Mouse (Mus musculus) forebrain, postnatal 0 days (tissue): ENCODE data around the gene Klhl2. TPM values are rescaled to one million over a fixed set of nuclear protein-coding genes. Genes with fewer than 3 reads are reported as not detected.
A peak's percentile ranks its signal among the peaks of the same experiment; 100 is the strongest.

Experiments used
- ATAC-seq: fragments of 200-750 bp; cut with Nextera tagmentation; 2 replicates; pipeline ENCODE4 v1.8.0; 2017; ENCODE audit warnings: mild to moderate bottlenecking, moderate library complexity
- DNase-seq: peaks from one replicate; pipeline ENCODE4 v3.0.0-alpha.2; 2015
- H3K27ac ChIP-seq: fragments of 300-500 bp; sonication (generic); 2 replicates; pipeline ENCODE4 v1.5.1; 2014; ENCODE audit warnings: low read depth, mild to moderate bottlenecking, antibody characterized with exemption, low read length, moderate library complexity, mixed read lengths
- H3K27me3 ChIP-seq: fragments of 300-500 bp; sonication (generic); 2 replicates; pipeline ENCODE4 v1.6.1; 2014; ENCODE audit warnings: mild to moderate bottlenecking, low read length, mixed read lengths; ENCODE audit not compliant: insufficient read depth
- H3K36me3 ChIP-seq: fragments of 300-500 bp; sonication (generic); 2 replicates; pipeline ENCODE4 v1.6.1; 2014; ENCODE audit warnings: mild to moderate bottlenecking, moderate library complexity; ENCODE audit not compliant: insufficient read depth
- H3K4me1 ChIP-seq: fragments of 300-500 bp; sonication (generic); 2 replicates; pipeline ENCODE4 v1.6.1; 2014; ENCODE audit warnings: antibody characterized with exemption; ENCODE audit not compliant: insufficient read depth
- H3K4me2 ChIP-seq: fragments of 300-500 bp; sonication (generic); 2 replicates; pipeline ENCODE4 v1.6.1; 2014; ENCODE audit warnings: low read depth, mild to moderate bottlenecking, moderate library complexity
- H3K4me3 ChIP-seq: fragments of 300-500 bp; sonication (generic); 2 replicates; pipeline ENCODE4 v1.5.1; 2014; ENCODE audit warnings: low read depth, low read length, mixed read lengths
- H3K9ac ChIP-seq: fragments of 300-500 bp; sonication (generic); 2 replicates; pipeline ENCODE4 v1.6.1; 2014; ENCODE audit warnings: mild to moderate bottlenecking
- H3K9me3 ChIP-seq: fragments of 300-500 bp; sonication (generic); 2 replicates; pipeline ENCODE4 v1.6.1; 2016; ENCODE audit warnings: low read length
- CTCF ChIP-seq: sonication (generic); IDR thresholded peaks from 2 replicates; pipeline ENCODE4 v1.5.1; 2016; ENCODE audit warnings: antibody characterized with exemption, control low read depth, low read depth
- WGBS: fragments of 180-500 bp; shearing (Covaris S2); extraction: QIAGEN DNeasy Blood & Tissue Kit; methylation state at CpG from one replicate; pipeline ENCODE4 v1.1.7; 2014; 5-methylcytosine and 5-hydroxymethylcytosine counted together
- polyA plus RNA-seq: library from polyadenylated mRNA; unstranded; fragments of >200 nt; fragmentation: Nextera tagmentation; extraction: Ambion mirVana; gene quantifications from 2 replicates; pipeline ENCODE4 v1.2.1, GENCODE M21; 2015
- total RNA-seq: library from RNA; depleted of rRNA; stranded (reverse); fragments of >200 nt; gene quantifications from 2 replicates; pipeline ENCODE4 v1.2.3, GENCODE M21; 2014

The Klhl2 gene
- total and polyA plus RNA-seq, 2 experiments from 2014 or later = 43.6 to 70.5 TPM

DNA sequence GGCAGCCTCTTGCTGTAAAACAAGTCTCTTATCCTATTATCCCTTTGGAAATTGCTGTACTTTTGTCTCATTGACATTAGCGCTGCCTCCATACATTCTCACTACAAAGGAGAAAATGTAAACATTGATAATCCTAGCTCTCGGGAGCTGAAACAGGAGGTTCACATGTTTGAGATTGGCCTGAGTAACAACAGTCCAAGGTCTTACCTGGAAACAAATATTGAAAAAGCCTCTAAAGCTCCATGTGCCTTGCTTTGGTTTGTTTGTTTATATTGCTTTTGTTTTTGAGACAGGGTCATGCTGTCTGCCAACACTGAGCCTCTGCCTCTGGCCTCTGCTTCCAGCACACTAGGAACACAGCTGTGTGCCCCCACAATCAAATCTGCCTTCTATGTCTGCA lies 59.4 kb downstream of the Klhl2 start:
- Histone ChIP-seq H3K27ac (no peak overlapping the region), H3K27me3 (no peaks in the 10 kb centered on the region), H3K4me3 (no peak overlapping the region), H3K9me3 (no peaks in the 10 kb centered on the region), H3K36me3 (no peaks in the 10 kb centered on the region), H3K4me1 (no peaks in the 10 kb centered on the region), H3K4me2 (no peak overlapping the region), H3K9ac (no peak overlapping the region)
- DNase-seq (no peak), ATAC-seq (no peak)
- TF ChIP-seq CTCF = no peak
- WGBS = 44% methylated on average over 2 of the region's 2 CpGs

DNA sequence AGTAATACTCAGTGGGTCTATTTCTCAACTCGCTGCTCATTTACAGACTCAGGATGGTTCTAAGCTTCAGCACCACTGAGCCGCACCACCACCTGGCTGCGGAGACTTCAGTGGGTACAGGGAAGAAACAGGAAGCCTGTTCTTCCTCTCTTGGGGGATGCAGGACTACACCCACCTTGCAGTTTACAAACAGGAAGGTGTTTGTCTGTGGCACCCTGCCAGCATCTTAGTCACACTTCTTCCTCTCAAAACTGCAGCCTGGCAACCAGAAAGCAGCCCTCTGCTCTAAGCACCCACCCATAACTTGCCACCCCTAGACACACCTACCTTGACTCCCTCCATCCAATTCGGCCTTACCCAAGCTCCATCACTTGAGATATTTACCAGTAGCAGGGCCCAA lies 61.1 kb downstream of the Klhl2 start:
- no peak for TF ChIP-seq CTCF
- DNase-seq (no peak), ATAC-seq (no peak)
- WGBS = 91% methylated on average over 4 of the region's 4 CpGs
- Histone ChIP-seq H3K4me3 (no peak overlapping the region), H3K36me3 (no peaks in the 10 kb centered on the region), H3K4me1 (no peaks in the 10 kb centered on the region), H3K27me3 (no peaks in the 10 kb centered on the region), H3K4me2 (no peak overlapping the region), H3K9me3 (no peaks in the 10 kb centered on the region), H3K27ac (no peak overlapping the region), H3K9ac (no peak overlapping the region)

DNA sequence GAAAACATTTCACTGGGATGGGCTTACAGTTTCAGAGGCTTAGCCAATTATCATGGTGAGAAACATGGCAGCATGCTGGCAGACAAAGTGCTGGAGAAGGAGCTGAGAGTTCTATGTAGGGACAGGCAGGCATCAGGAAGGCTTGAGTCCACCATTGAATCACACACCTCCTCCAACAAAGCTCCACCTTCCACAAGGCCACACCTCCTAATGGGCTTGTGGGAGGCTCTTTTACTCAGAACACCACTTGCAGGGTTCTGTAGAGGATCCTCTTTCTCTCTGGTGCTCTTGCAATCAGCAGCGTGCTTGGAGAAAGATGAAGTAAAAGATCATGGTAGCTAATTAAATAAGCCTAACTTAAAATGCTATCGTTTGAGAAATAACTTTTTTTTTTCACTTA lies 63.0 kb downstream of the Klhl2 start:
- TF ChIP-seq CTCF = no peak
- WGBS = 77% methylated on average over 2 of the region's 2 CpGs
- Histone ChIP-seq H3K36me3 (no peaks in the 10 kb centered on the region), H3K9ac (no peak overlapping the region), H3K27me3 (no peaks in the 10 kb centered on the region), H3K4me2 (no peak overlapping the region), H3K4me1 (no peaks in the 10 kb centered on the region), H3K9me3 (no peaks in the 10 kb centered on the region), H3K4me3 (no peak overlapping the region), H3K27ac (no peak overlapping the region)
- no peak for DNase-seq
- ATAC-seq = no peak

DNA sequence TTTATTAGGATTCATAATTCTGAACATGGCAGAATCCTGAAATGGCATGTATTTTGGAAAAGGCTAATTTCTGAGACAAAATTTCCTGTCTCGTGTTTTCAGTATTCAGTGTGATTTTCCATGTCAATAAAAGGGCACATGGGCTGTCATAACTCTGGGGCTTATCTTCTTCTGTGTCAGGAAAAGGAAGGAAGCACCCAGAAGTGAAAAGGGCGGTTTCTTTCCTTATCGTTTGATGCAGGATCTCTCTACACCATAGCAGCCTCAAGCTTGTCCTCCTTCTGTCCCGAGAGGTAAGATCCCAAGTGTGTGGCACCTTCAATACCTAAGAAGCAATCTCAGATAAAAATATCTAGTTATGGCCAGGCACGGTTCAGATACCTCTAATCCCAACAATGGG lies 65.6 kb downstream of the Klhl2 start:
- Histone ChIP-seq H3K4me2 (no peak overlapping the region), H3K27me3 (no peaks in the 10 kb centered on the region), H3K9me3 (no peaks in the 10 kb centered on the region), H3K36me3 (peaks cover 3% of the 10 kb centered on the region; the same call in 1 of the 2 replicates), H3K4me3 (no peak overlapping the region), H3K4me1 (no peaks in the 10 kb centered on the region), H3K9ac (no peak overlapping the region), H3K27ac (no peak overlapping the region)
- ATAC-seq (no peak), DNase-seq (no peak)
- no peak for TF ChIP-seq CTCF
- WGBS = 90% methylated on average over 5 of the region's 5 CpGs

DNA sequence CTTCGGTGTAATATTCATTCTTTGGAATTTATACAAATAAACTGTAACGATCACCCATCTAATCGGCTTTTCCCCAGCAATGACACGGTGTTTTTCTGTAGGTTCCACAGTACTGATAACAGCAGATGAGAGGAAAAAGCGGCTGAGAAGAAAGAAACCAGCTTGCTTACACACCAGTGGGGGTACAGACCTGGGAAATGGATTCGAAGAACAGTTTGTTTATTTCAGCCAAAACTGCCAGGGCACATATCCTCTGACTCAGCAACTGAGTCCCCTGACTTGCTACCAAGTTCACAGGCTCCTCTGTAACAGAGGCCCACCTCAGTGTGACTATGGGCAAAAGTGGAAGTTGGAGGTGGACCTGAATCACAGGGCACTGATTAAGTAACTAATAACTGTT lies 67.9 kb downstream of the Klhl2 start:
- 79% methylated on average over 6 of the region's 6 CpGs for WGBS
- H3K36me3 ChIP-seq = peaks cover 10% of the 10 kb centered on the region; the same call in 1 of the 2 replicates
- no peaks in the 10 kb centered on the region for H3K4me1 ChIP-seq
- no peak overlapping the region for H3K9ac ChIP-seq
- no peak overlapping the region for H3K27ac ChIP-seq
- H3K9me3 ChIP-seq = no peaks in the 10 kb centered on the region
- no peak for DNase-seq
- no peak overlapping the region for H3K4me2 ChIP-seq
- no peak for ATAC-seq
- no peak overlapping the region for H3K4me3 ChIP-seq
- TF ChIP-seq CTCF = no peak
- no peaks in the 10 kb centered on the region for H3K27me3 ChIP-seq

DNA sequence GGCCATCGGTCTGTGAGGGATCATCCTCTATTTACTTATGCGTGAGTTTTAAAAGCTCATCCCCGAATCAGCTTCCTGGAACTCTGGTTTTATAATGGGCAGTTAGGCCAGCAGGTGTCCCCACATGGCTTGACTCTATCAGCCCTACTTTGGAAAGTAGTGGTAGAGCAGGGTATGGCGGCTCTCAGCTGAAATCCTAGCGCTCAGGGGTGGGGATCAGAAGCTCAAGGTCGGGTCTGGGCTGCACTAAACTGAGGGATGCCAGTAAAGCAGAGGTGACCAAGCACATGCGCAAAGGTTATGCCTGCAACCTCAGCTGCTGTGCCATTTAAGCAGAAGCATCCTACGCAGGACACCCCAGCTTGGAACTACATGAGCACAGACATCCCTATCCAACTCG lies 71.9 kb downstream of the Klhl2 start:
- no peak for ATAC-seq
- 79% methylated on average over 9 of the region's 9 CpGs for WGBS
- H3K9me3 ChIP-seq = no peaks in the 10 kb centered on the region
- no peak overlapping the region for H3K4me3 ChIP-seq
- no peak overlapping the region for H3K9ac ChIP-seq
- no peak for TF ChIP-seq CTCF
- H3K4me2 ChIP-seq = no peak overlapping the region
- 0 out of 2 replicates have a peak overlapping the region, but pooled peaks have one; percentile 9 for H3K27ac ChIP-seq
- no peaks in the 10 kb centered on the region for H3K4me1 ChIP-seq
- no peaks in the 10 kb centered on the region for H3K27me3 ChIP-seq
- H3K36me3 ChIP-seq = peaks cover 10% of the 10 kb centered on the region; the same call in 1 of the 2 replicates
- no peak for DNase-seq

DNA sequence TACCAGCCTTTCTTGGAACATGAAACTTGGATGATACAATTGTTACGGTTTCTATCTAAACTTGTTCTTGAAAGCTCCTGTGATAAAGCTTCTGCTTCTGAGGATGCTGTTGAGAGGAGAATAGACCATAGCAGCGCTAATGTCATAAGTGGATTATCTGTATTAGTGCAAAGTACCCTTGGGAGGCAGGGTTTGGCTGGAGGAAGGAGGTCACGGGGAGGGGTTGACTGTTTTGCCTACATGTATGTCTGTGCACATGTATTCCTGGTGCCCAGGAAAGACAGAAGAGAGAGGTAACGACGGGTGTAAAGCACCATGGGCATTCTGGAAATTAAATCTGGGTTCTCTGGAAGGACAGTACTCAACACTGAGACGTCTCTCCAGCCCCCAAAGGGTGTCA lies 75.7 kb downstream of the Klhl2 start:
- Histone ChIP-seq H3K9me3 (no peaks in the 10 kb centered on the region), H3K4me1 (no peaks in the 10 kb centered on the region), H3K36me3 (0 out of 2 replicates have a peak, but pooled peaks cover 7% of the 10 kb centered on the region), H3K4me2 (no peak overlapping the region), H3K27ac (no peak overlapping the region), H3K9ac (no peak overlapping the region), H3K4me3 (no peak overlapping the region), H3K27me3 (no peaks in the 10 kb centered on the region)
- WGBS = 97% methylated on average over 6 of the region's 6 CpGs
- no peak for ATAC-seq
- no peak for TF ChIP-seq CTCF
- no peak for DNase-seq

DNA sequence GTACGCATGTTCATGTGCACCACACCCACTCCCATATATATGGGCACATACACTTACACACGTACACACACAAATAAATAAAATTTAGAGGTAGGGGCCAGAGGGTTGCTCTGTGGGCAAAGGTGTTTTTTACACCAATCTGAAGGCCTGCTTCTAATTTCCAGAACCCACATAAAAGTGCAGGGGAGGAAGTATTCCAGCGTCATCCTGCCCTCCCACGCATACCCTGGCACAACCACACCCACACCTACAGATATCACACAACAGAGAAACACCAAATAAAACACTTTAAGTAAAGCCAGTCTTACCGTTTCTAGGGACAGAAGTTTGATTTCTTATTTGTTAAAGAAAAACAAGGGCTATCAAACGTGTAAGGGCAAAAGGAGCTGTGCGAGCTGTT lies 79.0 kb downstream of the Klhl2 start:
- no peaks in the 10 kb centered on the region for H3K36me3 ChIP-seq
- WGBS = 92% methylated on average over 7 of the region's 7 CpGs
- no peak overlapping the region for H3K27ac ChIP-seq
- no peaks in the 10 kb centered on the region for H3K27me3 ChIP-seq
- DNase-seq (no peak), ATAC-seq (no peak)
- H3K4me3 ChIP-seq = no peak overlapping the region
- H3K9me3 ChIP-seq = no peaks in the 10 kb centered on the region
- H3K9ac ChIP-seq = no peak overlapping the region
- no peak overlapping the region for H3K4me2 ChIP-seq
- TF ChIP-seq CTCF = no peak
- no peaks in the 10 kb centered on the region for H3K4me1 ChIP-seq
